Mouse (Mus musculus) neural tube, embryonic 15.5 days (tissue): ENCODE measurements around the gene Cntd1. TPM values are rescaled to one million over a fixed set of nuclear protein-coding genes. Genes with fewer than 3 reads are reported as not detected.
A peak's percentile ranks its signal among the peaks of the same experiment; 100 is the strongest.
"Not testable (repeated sequence)": the region's sequence is repeated elsewhere in the genome, so short reads cannot be mapped to it uniquely, and the experiment has no call there.

ENCODE experiments used
- ATAC-seq: fragments of 200-750 bp; cut with Nextera tagmentation; 2 replicates; pipeline ENCODE4 v1.8.0; 2017; ENCODE audit warnings: mild to moderate bottlenecking, moderate TSS enrichment, moderate library complexity; ENCODE audit not compliant: low FRiP score
- H3K27ac ChIP-seq: fragments of 300-500 bp; sonication (generic); replicated peaks from 2 replicates; pipeline ENCODE4 v1.5.1; 2015; ENCODE audit warnings: mild to moderate bottlenecking, inconsistent platforms
- H3K27me3 ChIP-seq: fragments of 300-500 bp; sonication (generic); replicated peaks from 2 replicates; pipeline ENCODE4 v1.6.1; 2015; ENCODE audit warnings: inconsistent platforms
- H3K36me3 ChIP-seq: fragments of 300-500 bp; sonication (generic); 2 replicates; pipeline ENCODE4 v1.6.1; 2015; ENCODE audit warnings: inconsistent platforms
- H3K4me1 ChIP-seq: fragments of 300-500 bp; sonication (generic); 2 replicates; pipeline ENCODE4 v1.6.1; 2015; ENCODE audit warnings: inconsistent platforms
- H3K4me2 ChIP-seq: fragments of 300-500 bp; sonication (generic); 2 replicates; pipeline ENCODE4 v1.6.1; 2015; ENCODE audit warnings: inconsistent platforms, mild to moderate bottlenecking, moderate library complexity
- H3K4me3 ChIP-seq: fragments of 300-500 bp; sonication (generic); replicated peaks from 2 replicates; pipeline ENCODE4 v1.5.1; 2015; ENCODE audit warnings: mild to moderate bottlenecking, inconsistent platforms
- H3K9ac ChIP-seq: fragments of 300-500 bp; sonication (generic); replicated peaks from 2 replicates; pipeline ENCODE4 v1.6.1; 2015; ENCODE audit warnings: mild to moderate bottlenecking, inconsistent platforms
- H3K9me3 ChIP-seq: fragments of 300-500 bp; sonication (generic); replicated peaks from 2 replicates; pipeline ENCODE4 v1.6.1; 2016; ENCODE audit warnings: inconsistent platforms
- WGBS: fragments of 180-500 bp; shearing (Covaris S2); methylation state at CpG from one replicate; pipeline ENCODE4 v1.1.7; 2015; ENCODE audit warnings: mixed read lengths; 5-methylcytosine and 5-hydroxymethylcytosine counted together
- polyA plus RNA-seq: library from polyadenylated mRNA; unstranded; fragments of >200 nt; fragmentation: Nextera tagmentation; extraction: Ambion mirVana; gene quantifications from 2 replicates; pipeline ENCODE4 v1.2.1, GENCODE M21; 2015

The Cntd1 gene
- polyA plus RNA-seq, 1 experiment from 2014 or later = 0.77 TPM

GRCm38 (mm10) chr11:101324763-101325162, 46.0 kb downstream of the Cntd1 start, which contains the start of gene Aoc2:
Gene Aoc2, plus strand, starts transcription at chr11:101325063.
- H3K9me3 ChIP-seq = no peaks in the 10 kb centered on the region
- no peak within 1 kb of the TSS for H3K4me2 ChIP-seq
- H3K27me3 ChIP-seq = no peaks in the 10 kb centered on the region
- WGBS = 94% methylated on average over 5 of the region's 5 CpGs
- H3K4me3 ChIP-seq = no peak within 1 kb of the TSS
- H3K36me3 ChIP-seq = peaks cover 56% of the 10 kb centered on the region
- 0 out of 2 replicates have a peak, but pooled peaks cover 7% of the 10 kb centered on the region for H3K4me1 ChIP-seq
- H3K9ac ChIP-seq = no peak within 1 kb of the TSS
- no peak within 1 kb of the TSS for H3K27ac ChIP-seq
- ATAC-seq = no peak

- H3K4me1 ChIP-seq, ATAC-seq, H3K4me3 ChIP-seq, H3K27ac ChIP-seq, H3K9ac ChIP-seq, H3K4me2 ChIP-seq, H3K27me3 ChIP-seq, H3K9me3 ChIP-seq: not testable (repeated sequence)
- peaks cover 52% of the 10 kb centered on the region for H3K36me3 ChIP-seq
- WGBS = 93% methylated on average over 11 of the region's 11 CpGs
Observed at GRCm38 (mm10) chr11:101325201-101325600, 46.4 kb downstream of the Cntd1 start.

- peaks cover 42% of the 10 kb centered on the region for H3K36me3 ChIP-seq
- 86% methylated on average over 11 of the region's 11 CpGs for WGBS
Observed at GRCm38 (mm10) chr11:101326147-101326546, 47.3 kb downstream of the Cntd1 start.

GRCm38 (mm10) chr11:101327311-101327710, 48.5 kb downstream of the Cntd1 start:
- Histone ChIP-seq H3K4me3 (no peak overlapping the region), H3K36me3 (peaks cover 31% of the 10 kb centered on the region), H3K27me3 (no peaks in the 10 kb centered on the region), H3K27ac (no peak overlapping the region), H3K4me1 (0 out of 2 replicates have a peak, but pooled peaks cover 7% of the 10 kb centered on the region), H3K4me2 (no peak overlapping the region), H3K9me3 (no peaks in the 10 kb centered on the region), H3K9ac (no peak overlapping the region)
- no peak for ATAC-seq
- 49% methylated on average over 3 of the region's 3 CpGs for WGBS

More at GRCm38 (mm10) chr11:101326147-101326546, 47.3 kb downstream of the Cntd1 start:
- Histone ChIP-seq H3K27ac (no peak overlapping the region), H3K4me1 (0 out of 2 replicates have a peak, but pooled peaks cover 7% of the 10 kb centered on the region), H3K9ac (no peak overlapping the region), H3K4me2 (no peak overlapping the region), H3K27me3 (no peaks in the 10 kb centered on the region), H3K9me3 (no peaks in the 10 kb centered on the region), H3K4me3 (no peak overlapping the region)
- no peak for ATAC-seq

- Histone ChIP-seq H3K9me3 (no peaks in the 10 kb centered on the region), H3K4me1 (0 out of 2 replicates have a peak, but pooled peaks cover 7% of the 10 kb centered on the region), H3K27me3 (no peaks in the 10 kb centered on the region), H3K27ac (0 out of 2 replicates have a peak overlapping the region, but pooled peaks have one; percentile 5), H3K4me3 (no peak overlapping the region), H3K4me2 (no peak overlapping the region), H3K36me3 (peaks cover 19% of the 10 kb centered on the region), H3K9ac (no peak overlapping the region)
- no peak for ATAC-seq
- 76% methylated on average over 6 of the region's 6 CpGs for WGBS
Observed at GRCm38 (mm10) chr11:101328941-101329635, 50.3 kb downstream of the Cntd1 start.

- 71% methylated on average over 7 of the region's 7 CpGs for WGBS
- Histone ChIP-seq H3K4me2 (no peak within 1 kb of the TSS), H3K27me3 (no peaks in the 10 kb centered on the region), H3K4me3 (no peak within 1 kb of the TSS), H3K9me3 (no peaks in the 10 kb centered on the region), H3K4me1 (0 out of 2 replicates have a peak, but pooled peaks cover 7% of the 10 kb centered on the region), H3K27ac (no peak within 1 kb of the TSS), H3K36me3 (peaks cover 6% of the 10 kb centered on the region), H3K9ac (no peak within 1 kb of the TSS)
- ATAC-seq = no peak
Observed at GRCm38 (mm10) chr11:101330371-101330924, 51.6 kb downstream of the Cntd1 start, which contains the start of gene Aoc3. Gene Aoc3, plus strand, starts transcription at chr11:101330605.

- H3K4me1 ChIP-seq, H3K27me3 ChIP-seq, H3K4me3 ChIP-seq, H3K27ac ChIP-seq, H3K4me2 ChIP-seq, H3K36me3 ChIP-seq, H3K9ac ChIP-seq, H3K9me3 ChIP-seq, ATAC-seq: not testable (repeated sequence)
- WGBS = 86% methylated on average over 6 of the region's 6 CpGs
Observed at GRCm38 (mm10) chr11:101330961-101331360, 52.1 kb downstream of the Cntd1 start.

GRCm38 (mm10) chr11:101332537-101332936, 53.7 kb downstream of the Cntd1 start:
- Histone ChIP-seq H3K27me3 (no peaks in the 10 kb centered on the region), H3K9ac (no peak overlapping the region), H3K4me2 (no peak overlapping the region), H3K36me3 (no peaks in the 10 kb centered on the region), H3K4me3 (no peak overlapping the region), H3K4me1 (peaks cover 11% of the 10 kb centered on the region), H3K27ac (no peak overlapping the region), H3K9me3 (no peaks in the 10 kb centered on the region)
- ATAC-seq = no peak
- 90% methylated on average over 3 of the region's 3 CpGs for WGBS

GRCm38 (mm10) chr11:101334023-101334422, 55.2 kb downstream of the Cntd1 start:
- Histone ChIP-seq H3K36me3 (no peaks in the 10 kb centered on the region), H3K9ac (no peak overlapping the region), H3K4me3 (no peak overlapping the region), H3K27me3 (no peaks in the 10 kb centered on the region), H3K4me1 (peaks cover 18% of the 10 kb centered on the region), H3K9me3 (no peaks in the 10 kb centered on the region), H3K27ac (no peak overlapping the region), H3K4me2 (no peak overlapping the region)
- no peak for ATAC-seq
- WGBS = 27% methylated on average over 10 of the region's 10 CpGs

GRCm38 (mm10) chr11:101334516-101334915, 55.7 kb downstream of the Cntd1 start:
- Histone ChIP-seq H3K36me3 (no peaks in the 10 kb centered on the region), H3K4me2 (no peak overlapping the region), H3K27me3 (no peaks in the 10 kb centered on the region), H3K4me3 (no peak overlapping the region), H3K27ac (no peak overlapping the region), H3K9ac (no peak overlapping the region), H3K9me3 (no peaks in the 10 kb centered on the region), H3K4me1 (peaks cover 16% of the 10 kb centered on the region)
- 9% methylated on average over 6 of the region's 6 CpGs for WGBS
- no peak for ATAC-seq

- WGBS = 87% methylated on average over 9 of the region's 9 CpGs
- ATAC-seq = no peak
Observed at GRCm38 (mm10) chr11:101335685-101336084, 56.9 kb downstream of the Cntd1 start.

More at GRCm38 (mm10) chr11:101335685-101336084, 56.9 kb downstream of the Cntd1 start:
- H3K9me3 ChIP-seq = no peaks in the 10 kb centered on the region
- H3K36me3 ChIP-seq = no peaks in the 10 kb centered on the region
- H3K4me1 ChIP-seq = peaks cover 16% of the 10 kb centered on the region
- H3K4me3 ChIP-seq = no peak overlapping the region
- no peaks in the 10 kb centered on the region for H3K27me3 ChIP-seq
- H3K27ac ChIP-seq = no peak overlapping the region
- no peak overlapping the region for H3K4me2 ChIP-seq
- no peak overlapping the region for H3K9ac ChIP-seq
